Mouse (Mus musculus) heart, embryonic 14.5 days (tissue): ENCODE measurements around the gene Atrnl1. TPM values are rescaled to one million over a fixed set of nuclear protein-coding genes. Genes with fewer than 3 reads are reported as not detected.

Source experiments
- ATAC-seq: fragments of 200-750 bp; cut with Nextera tagmentation; 2 replicates; pipeline ENCODE4 v1.8.0; 2017; ENCODE audit warnings: low read depth, moderate TSS enrichment; ENCODE audit not compliant: insufficient number of reproducible peaks, insufficient read depth, low FRiP score
- H3K27ac ChIP-seq, 2 experiments: fragments of 200-500 bp in 1 of 2; fragments of 300-500 bp in 1 of 2; sonication (generic) in 1 of 2; replicated peaks in 1 of 2; 2 replicates each; pipeline ENCODE4 v1.5.1; 2012 to 2014; ENCODE audit warnings: low read depth in 2 of 2, low read length in 2 of 2, control low read depth in 1 of 2, mild to moderate bottlenecking in 1 of 2, mixed read lengths in 1 of 2; ENCODE audit not compliant: control insufficient read depth in 1 of 2, insufficient read depth in 1 of 2
- H3K27me3 ChIP-seq: fragments of 300-500 bp; sonication (generic); 2 replicates; pipeline ENCODE4 v1.6.1; 2014; ENCODE audit warnings: mild to moderate bottlenecking, low read length, control low read depth; ENCODE audit not compliant: control insufficient read depth, insufficient read depth
- H3K36me3 ChIP-seq: fragments of 300-500 bp; sonication (generic); 2 replicates; pipeline ENCODE4 v1.6.1; 2014; ENCODE audit warnings: mild to moderate bottlenecking, control low read depth, low read length, mixed read lengths; ENCODE audit not compliant: control insufficient read depth, insufficient read depth
- H3K4me1 ChIP-seq, 2 experiments: fragments of 200-500 bp in 1 of 2; fragments of 300-500 bp in 1 of 2; sonication (generic) in 1 of 2; 2 replicates each; pipeline ENCODE4 v1.6.1; 2012 to 2014; ENCODE audit warnings: low read length in 2 of 2, control low read depth in 1 of 2, mixed read lengths in 1 of 2; ENCODE audit not compliant: control insufficient read depth in 2 of 2, insufficient read depth in 2 of 2
- H3K4me2 ChIP-seq: fragments of 300-500 bp; sonication (generic); 2 replicates; pipeline ENCODE4 v1.6.1; 2014; ENCODE audit warnings: mild to moderate bottlenecking, low read length
- H3K4me3 ChIP-seq, 2 experiments: fragments of 200-500 bp in 1 of 2; fragments of 300-500 bp in 1 of 2; sonication (generic) in 1 of 2; 2 replicates each; pipeline ENCODE4 v1.5.1; 2012 to 2014; ENCODE audit warnings: low read length in 2 of 2, mild to moderate bottlenecking in 2 of 2, control low read depth in 1 of 2, low read depth in 1 of 2, moderate library complexity in 1 of 2; ENCODE audit not compliant: control insufficient read depth in 1 of 2, insufficient read depth in 1 of 2
- H3K9ac ChIP-seq: fragments of 300-500 bp; sonication (generic); 2 replicates; pipeline ENCODE4 v1.6.1; 2014; ENCODE audit warnings: mild to moderate bottlenecking, low read length
- H3K9me3 ChIP-seq: fragments of 300-500 bp; sonication (generic); 2 replicates; pipeline ENCODE4 v1.6.1; 2016; ENCODE audit warnings: low read length, control low read depth; ENCODE audit not compliant: control insufficient read depth
- WGBS: fragments of 180-500 bp; shearing (Covaris S2); extraction: QIAGEN DNeasy Blood & Tissue Kit; methylation state at CpG from one replicate; pipeline ENCODE4 v1.1.7; 2014; 5-methylcytosine and 5-hydroxymethylcytosine counted together
- polyA plus RNA-seq: library from polyadenylated mRNA; unstranded; fragments of >200 nt; fragmentation: Nextera tagmentation; extraction: Ambion mirVana; gene quantifications from 2 replicates; pipeline ENCODE4 v1.2.1, GENCODE M21; 2014

The Atrnl1 gene
- polyA plus RNA-seq, 1 experiment from 2014 or later = 4.2 TPM

GRCm38 (mm10) chr19:57941529-57941928, 330.7 kb downstream of the Atrnl1 start:
- no peaks in the 10 kb centered on the region for H3K27me3 ChIP-seq
- H3K27ac ChIP-seq = no peak overlapping the region
- no peaks in the 10 kb centered on the region for H3K36me3 ChIP-seq
- no peaks in the 10 kb centered on the region for H3K9me3 ChIP-seq
- WGBS = 75% methylated on average over 8 of the region's 8 CpGs
- ATAC-seq = no peak
- H3K9ac ChIP-seq = no peak overlapping the region
- no peak overlapping the region for H3K4me2 ChIP-seq
- H3K4me1 ChIP-seq = no peaks in the 10 kb centered on the region
- H3K4me3 ChIP-seq = no peak overlapping the region

- no peaks in the 10 kb centered on the region for H3K27me3 ChIP-seq
- H3K27ac ChIP-seq = no peak overlapping the region
- ATAC-seq = no peak
- H3K9ac ChIP-seq = no peak overlapping the region
- 88% methylated on average over 14 of the region's 14 CpGs for WGBS
- no peaks in the 10 kb centered on the region for H3K4me1 ChIP-seq
- no peak overlapping the region for H3K4me2 ChIP-seq
- no peaks in the 10 kb centered on the region for H3K36me3 ChIP-seq
- no peak overlapping the region for H3K4me3 ChIP-seq
- no peaks in the 10 kb centered on the region for H3K9me3 ChIP-seq
These were observed 331.4 kb downstream of the Atrnl1 start for GRCm38 (mm10) chr19:57942281-57942680.

- 53% methylated on average over 2 of the region's 2 CpGs for WGBS
- H3K27ac ChIP-seq = no peak overlapping the region
- no peaks in the 10 kb centered on the region for H3K27me3 ChIP-seq
- no peak overlapping the region for H3K4me3 ChIP-seq
- H3K4me1 ChIP-seq = no peaks in the 10 kb centered on the region
- H3K4me2 ChIP-seq = no peak overlapping the region
- H3K9ac ChIP-seq = no peak overlapping the region
- no peak for ATAC-seq
- no peaks in the 10 kb centered on the region for H3K36me3 ChIP-seq
- no peaks in the 10 kb centered on the region for H3K9me3 ChIP-seq
These were observed 332.5 kb downstream of the Atrnl1 start for GRCm38 (mm10) chr19:57943308-57943707.

- H3K4me3 ChIP-seq = no peak overlapping the region
- H3K9me3 ChIP-seq = no peaks in the 10 kb centered on the region
- H3K4me1 ChIP-seq = no peaks in the 10 kb centered on the region
- ATAC-seq = no peak
- H3K4me2 ChIP-seq = no peak overlapping the region
- no peak overlapping the region for H3K27ac ChIP-seq
- H3K27me3 ChIP-seq = no peaks in the 10 kb centered on the region
- no peaks in the 10 kb centered on the region for H3K36me3 ChIP-seq
- no peak overlapping the region for H3K9ac ChIP-seq
- WGBS = 82% methylated on average over 6 of the region's 6 CpGs
These were observed 333.8 kb downstream of the Atrnl1 start for GRCm38 (mm10) chr19:57944680-57945079.

GRCm38 (mm10) chr19:57945626-57946250, 334.9 kb downstream of the Atrnl1 start:
- Histone ChIP-seq H3K27ac (no peak overlapping the region), H3K36me3 (no peaks in the 10 kb centered on the region), H3K4me2 (no peak overlapping the region), H3K9ac (no peak overlapping the region), H3K9me3 (no peaks in the 10 kb centered on the region), H3K27me3 (no peaks in the 10 kb centered on the region), H3K4me3 (no peak overlapping the region), H3K4me1 (no peaks in the 10 kb centered on the region)
- ATAC-seq = no peak
- WGBS = 77% methylated on average over 4 of the region's 4 CpGs

GRCm38 (mm10) chr19:57948489-57948888, 337.7 kb downstream of the Atrnl1 start:
- Histone ChIP-seq H3K4me3 (no peak overlapping the region), H3K36me3 (no peaks in the 10 kb centered on the region), H3K27ac (no peak overlapping the region), H3K9ac (no peak overlapping the region), H3K4me2 (no peak overlapping the region), H3K9me3 (no peaks in the 10 kb centered on the region), H3K4me1 (no peaks in the 10 kb centered on the region), H3K27me3 (no peaks in the 10 kb centered on the region)
- no peak for ATAC-seq
- 88% methylated on average over 2 of the region's 2 CpGs for WGBS

GRCm38 (mm10) chr19:57949260-57949917, 338.6 kb downstream of the Atrnl1 start:
- WGBS = 89% methylated on average over 13 of the region's 13 CpGs

GRCm38 (mm10) chr19:57954131-57954530, 343.3 kb downstream of the Atrnl1 start:
- no peaks in the 10 kb centered on the region for H3K9me3 ChIP-seq
- H3K4me2 ChIP-seq = no peak overlapping the region
- H3K9ac ChIP-seq = no peak overlapping the region
- no peaks in the 10 kb centered on the region for H3K4me1 ChIP-seq
- no peaks in the 10 kb centered on the region for H3K27me3 ChIP-seq
- no peak overlapping the region for H3K27ac ChIP-seq
- H3K4me3 ChIP-seq = no peak overlapping the region
- 98% methylated on average over 3 of the region's 3 CpGs for WGBS
- ATAC-seq = no peak
- H3K36me3 ChIP-seq = no peaks in the 10 kb centered on the region

More at GRCm38 (mm10) chr19:57949260-57949917, 338.6 kb downstream of the Atrnl1 start:
- ATAC-seq = no peak
- Histone ChIP-seq H3K27me3 (no peaks in the 10 kb centered on the region), H3K9ac (no peak overlapping the region), H3K36me3 (no peaks in the 10 kb centered on the region), H3K4me1 (no peaks in the 10 kb centered on the region), H3K4me2 (no peak overlapping the region), H3K27ac (no peak overlapping the region), H3K9me3 (no peaks in the 10 kb centered on the region), H3K4me3 (no peak overlapping the region)
